Mouse (Mus musculus) heart, adult 9 months (tissue): ENCODE data around the gene Shld1.

Source experiments
- DNase-seq, 2 experiments: peaks; one replicate each; pipeline ENCODE4 v3.0.0; 2022; ENCODE audit warnings: low spot score in 2 of 2

Shld1 gene

GRCm38 (mm10) chr2:132794204-132794586 is 107.5 kb downstream of the Shld1 start:
- no peak for DNase-seq
